Comparison of ENCODE assay signal across 19 mouse cellular contexts in the genomic region with DNA sequence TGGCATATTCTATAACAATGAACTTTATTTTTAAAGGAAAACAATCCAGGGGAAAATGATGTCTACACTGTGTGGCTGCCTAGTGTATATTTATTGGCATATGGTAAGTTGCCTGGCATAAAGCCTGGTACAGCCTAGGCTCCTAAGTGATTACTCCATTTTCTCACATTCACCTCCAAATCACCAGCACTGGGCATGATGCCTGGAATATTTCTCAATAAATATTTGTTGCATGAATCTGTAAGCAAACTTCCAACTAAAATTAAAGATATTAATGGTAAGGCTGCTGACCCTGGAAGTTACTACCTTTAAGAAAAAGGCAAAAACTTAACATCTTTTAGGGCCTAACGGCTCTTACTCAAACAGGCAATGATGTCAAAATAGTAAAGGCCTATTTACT.
A peak's percentile ranks its signal among the peaks of the same experiment; 100 is the strongest.
DNase-seq lines count a peak whose midpoint lies in the region; ATAC-seq and TF ChIP-seq lines count a peak whose summit lies in the region.
"Had no signal": no experiment of that assay in that cellular context is flagged by ENCODE, and none has a peak within 500 bp of the region (broad histone marks: within the 10 kb centered on the region; RNA-seq: fewer than 3 reads in every experiment).

No protein-coding gene starts in this region.

- DNase-seq in adrenal gland, adult 8-10 months = peak; percentile 9
- DNase-seq in adrenal gland, postnatal 25 days = no peak
- DNase-seq in heart, adult 2 months = no peak
- no peak for DNase-seq in heart, postnatal 14 days
- peak; percentile 18 for DNase-seq in urinary bladder, postnatal 14 days (ENCODE audit: low spot score)
- DNase-seq in urinary bladder, postnatal 10 days (ENCODE audit: low spot score) = no peak
- DNase-seq: gastrocnemius, postnatal 14 days; heart, postnatal 4 days; kidney, adult 11 months; kidney, postnatal 10 days; thymus, postnatal 4 days had no signal

- no peak overlapping the region for H3K9ac ChIP-seq in heart, adult 2 months (ENCODE audit: low read depth, low read length)
- H3K9ac ChIP-seq: embryonic facial prominence, embryonic 12.5 days; heart, embryonic 12.5 days; liver, embryonic 15.5 days; midbrain, embryonic 13.5 days had no signal

- no peaks in the 10 kb centered on the region for H3K27me3 ChIP-seq in heart, adult 2 months (ENCODE audit: control insufficient read depth, insufficient read depth, low read length)
- H3K27me3 ChIP-seq: embryonic facial prominence, embryonic 12.5 days; heart, embryonic 12.5 days; liver, embryonic 15.5 days; midbrain, embryonic 13.5 days; Patski had no signal

- no peak for TF ChIP-seq EP300 in heart, adult 2 months (IDR thresholded peaks at IDR 0.05; ENCODE audit: insufficient read depth, low read depth, low read length)

- intact Hi-C loops in heart, adult 2 months (cut with DNase I) = no loop called here
- intact Hi-C loops in heart, postnatal 14 days (cut with DNase I) = no loop called here

- peak overlapping the region; percentile 11; the same call in 1 of the 2 replicates for H3K27ac ChIP-seq in heart, adult 2 months
- H3K27ac ChIP-seq: embryonic facial prominence, embryonic 12.5 days; hindbrain, postnatal 0 days; liver, embryonic 15.5 days; midbrain, embryonic 13.5 days had no signal

- WGBS in heart, adult 2 months = 93% methylated on average over 1 of the region's 1 CpGs

- H3K36me3 ChIP-seq in heart, adult 2 months (ENCODE audit: control insufficient read depth, insufficient read depth, low read length) = no peaks in the 10 kb centered on the region
- H3K36me3 ChIP-seq: embryonic facial prominence, embryonic 12.5 days; heart, embryonic 12.5 days; liver, embryonic 15.5 days; midbrain, embryonic 13.5 days had no signal

- ATAC-seq in activated CD4-positive, CD25-positive, alpha-beta regulatory T cell, adult 4 months = no peak
- ATAC-seq in CD4-positive, CD25-positive, alpha-beta regulatory T cell, adult 4 months = no peak
- ATAC-seq: hindbrain, postnatal 0 days; midbrain, embryonic 13.5 days; Patski had no signal

- H3K4me3 ChIP-seq in heart, adult 2 months = no peak overlapping the region
- H3K4me3 ChIP-seq: embryonic facial prominence, embryonic 12.5 days; heart, embryonic 12.5 days; liver, embryonic 15.5 days; midbrain, embryonic 13.5 days had no signal

- no peak for TF ChIP-seq POLR2A in heart, adult 2 months (IDR thresholded peaks at IDR 0.05; ENCODE audit: insufficient read depth, low read depth, low read length)

- no peaks in the 10 kb centered on the region for H3K79me2 ChIP-seq in heart, adult 2 months (replicated peaks; ENCODE audit: control insufficient read depth, insufficient read depth, low read length)

- TF ChIP-seq CTCF in heart, adult 2 months (IDR thresholded peaks at IDR 0.05) = no peak

- no peaks in the 10 kb centered on the region; the same call in 1 of the 2 replicates for H3K4me1 ChIP-seq in heart, adult 2 months (ENCODE audit: control insufficient read depth, insufficient read depth, low read length)
- H3K4me1 ChIP-seq: embryonic facial prominence, embryonic 12.5 days; heart, embryonic 12.5 days; liver, embryonic 15.5 days; midbrain, embryonic 13.5 days had no signal

Comparison
In these comparisons a context has a peak if more than half of its experiments do, and no peak if none do; other contexts are left out.
1. DNase-seq: peak in adrenal gland, adult 8-10 months (single experiment) and urinary bladder, postnatal 14 days (single experiment); none in adrenal gland, postnatal 25 days (single experiment), heart, adult 2 months (0 of 2), heart, postnatal 14 days (0 of 2) and urinary bladder, postnatal 10 days (single experiment).